Mouse (Mus musculus): ENCODE measurements at regions not wholly inside any gene's neighbourhood (a gene's known extent, or its start where the extent isn't known, plus 50 kb on each side); places are given as distances from the start of the nearest gene placed in this dataset.

GRCm38 (mm10) chr16:78441961-78442360 lies 65.0 kb upstream of the Btg3 start:
- H3K27me3 ChIP-seq (ENCODE audit: control insufficient read depth, insufficient read depth, insufficient read length) = no peaks in the 10 kb centered on the region
- no peak overlapping the region for H3K4me2 ChIP-seq (ENCODE audit: low read depth)
- H3K79me2 ChIP-seq (ENCODE audit: control insufficient read depth, insufficient read depth) = no peaks in the 10 kb centered on the region
- TF ChIP-seq MYOG (IDR thresholded peaks at IDR 0.05; ENCODE audit: control insufficient read depth in 1 of 3, insufficient read depth in 1 of 3, insufficient read length in 2 of 3, low read depth in 2 of 3) = no peak
- no peak for TF ChIP-seq TCF12 (IDR thresholded peaks at IDR 0.05; ENCODE audit: insufficient read depth, poor library complexity, severe bottlenecking)
- no peak for TF ChIP-seq REST (IDR thresholded peaks at IDR 0.05; ENCODE audit: insufficient read depth, insufficient read length)
- no peak for TF ChIP-seq MYOD1 (IDR thresholded peaks at IDR 0.05; ENCODE audit: control insufficient read depth in 1 of 3, insufficient read length in 2 of 3, low read depth in 2 of 3)
- TF ChIP-seq E2F4 (IDR thresholded peaks at IDR 0.05; ENCODE audit: insufficient read depth) = no peak
- TF ChIP-seq CEBPB (IDR thresholded peaks at IDR 0.05; ENCODE audit: insufficient read depth, poor library complexity, severe bottlenecking) = no peak
- TF ChIP-seq USF1 (IDR thresholded peaks at IDR 0.05; ENCODE audit: low read depth) = no peak
- no peak for TF ChIP-seq POLR2A (IDR thresholded peaks at IDR 0.05; ENCODE audit: insufficient read length, low read depth)
- no peak for TF ChIP-seq POLR2AphosphoS2 (IDR thresholded peaks at IDR 0.05; ENCODE audit: insufficient read length, low read depth)
- no peak for TF ChIP-seq SRF (IDR thresholded peaks at IDR 0.05; ENCODE audit: control insufficient read depth, insufficient read length, low read depth)
- no peak for TF ChIP-seq MAX (IDR thresholded peaks at IDR 0.05; ENCODE audit: low read depth)
- TF ChIP-seq TCF3 (IDR thresholded peaks at IDR 0.05; ENCODE audit: insufficient read length, low read depth) = no peak
- no peaks in the 10 kb centered on the region for H3K36me3 ChIP-seq (ENCODE audit: control insufficient read depth, insufficient read depth)
- H3K4me3 ChIP-seq = no peak overlapping the region
- no peak overlapping the region for H3ac ChIP-seq (ENCODE audit: control insufficient read depth, insufficient read length)

GRCm38 (mm10) chr16:78435707-78436106 lies 58.7 kb upstream of the Btg3 start:
- TF ChIP-seq MAX (IDR thresholded peaks at IDR 0.05; ENCODE audit: low read depth) (no peak), TCF3 (IDR thresholded peaks at IDR 0.05; ENCODE audit: insufficient read length, low read depth) (no peak), POLR2A (IDR thresholded peaks at IDR 0.05; ENCODE audit: insufficient read length, low read depth) (no peak), MYOG (IDR thresholded peaks at IDR 0.05; ENCODE audit: control insufficient read depth in 1 of 3, insufficient read depth in 1 of 3, insufficient read length in 2 of 3, low read depth in 2 of 3) (no peak), POLR2AphosphoS2 (IDR thresholded peaks at IDR 0.05; ENCODE audit: insufficient read length, low read depth) (no peak), CEBPB (IDR thresholded peaks at IDR 0.05; ENCODE audit: insufficient read depth, poor library complexity, severe bottlenecking) (no peak), SRF (IDR thresholded peaks at IDR 0.05; ENCODE audit: control insufficient read depth, insufficient read length, low read depth) (no peak), REST (IDR thresholded peaks at IDR 0.05; ENCODE audit: insufficient read depth, insufficient read length) (no peak), TCF12 (IDR thresholded peaks at IDR 0.05; ENCODE audit: insufficient read depth, poor library complexity, severe bottlenecking) (no peak), MYOD1 (IDR thresholded peaks at IDR 0.05; ENCODE audit: control insufficient read depth in 1 of 3, insufficient read length in 2 of 3, low read depth in 2 of 3) (no peak), E2F4 (IDR thresholded peaks at IDR 0.05; ENCODE audit: insufficient read depth) (no peak), USF1 (IDR thresholded peaks at IDR 0.05; ENCODE audit: low read depth) (no peak)
- Histone ChIP-seq H3K79me2 (ENCODE audit: control insufficient read depth, insufficient read depth) (no peaks in the 10 kb centered on the region), H3K4me3 (no peak overlapping the region), H3ac (ENCODE audit: control insufficient read depth, insufficient read length) (no peak overlapping the region), H3K27me3 (ENCODE audit: control insufficient read depth, insufficient read depth, insufficient read length) (no peaks in the 10 kb centered on the region), H3K36me3 (ENCODE audit: control insufficient read depth, insufficient read depth) (no peaks in the 10 kb centered on the region), H3K4me2 (ENCODE audit: low read depth) (no peak overlapping the region)

- TF ChIP-seq CEBPB (IDR thresholded peaks at IDR 0.05; ENCODE audit: insufficient read depth, poor library complexity, severe bottlenecking) (0 out of 2 replicates have a peak, but pooled peaks have one; percentile 8), MAX (IDR thresholded peaks at IDR 0.05; ENCODE audit: low read depth) (no peak), REST (IDR thresholded peaks at IDR 0.05; ENCODE audit: insufficient read depth, insufficient read length) (no peak), MYOD1 (IDR thresholded peaks at IDR 0.05; ENCODE audit: control insufficient read depth in 1 of 3, insufficient read length in 2 of 3, low read depth in 2 of 3) (no peak), MYOG (IDR thresholded peaks at IDR 0.05; ENCODE audit: control insufficient read depth in 1 of 3, insufficient read depth in 1 of 3, insufficient read length in 2 of 3, low read depth in 2 of 3) (no peak), TCF3 (IDR thresholded peaks at IDR 0.05; ENCODE audit: insufficient read length, low read depth) (no peak)
- peak overlapping the region; percentile 12 for H3K4me2 ChIP-seq (ENCODE audit: low read depth)
- no peaks in the 10 kb centered on the region for H3K27me3 ChIP-seq (ENCODE audit: control insufficient read depth, insufficient read depth, insufficient read length)
- H3K36me3 ChIP-seq (ENCODE audit: control insufficient read depth, insufficient read depth) = no peaks in the 10 kb centered on the region
- no peaks in the 10 kb centered on the region for H3K79me2 ChIP-seq (ENCODE audit: control insufficient read depth, insufficient read depth)
- no peak overlapping the region for H3ac ChIP-seq (ENCODE audit: control insufficient read depth, insufficient read length)
- no peak overlapping the region for H3K4me3 ChIP-seq
These were observed 50.6 kb upstream of the Btg3 start for GRCm38 (mm10) chr16:78427470-78428041.
